Mouse (Mus musculus): ENCODE data around the gene Gm21762. TPM values are rescaled to one million over a fixed set of nuclear protein-coding genes. Genes with fewer than 3 reads are reported as not detected.

Gm21762 gene
- not detected for total RNA-seq (2023)

GRCm38 (mm10) chr13:120215847-120216246 is at the start of gene Gm21762:
Gene Gm21762, minus strand, starts transcription at chr13:120215947.

GRCm38 (mm10) chr13:120262870-120263269 is 47.1 kb upstream of the Gm21762 start, which contains the start of gene AF067061:
Gene AF067061, plus strand, starts transcription at chr13:120263114.

GRCm38 (mm10) chr13:120238811-120239210 is 23.1 kb upstream of the Gm21762 start, which contains the start of gene Gm21731:
Gene Gm21731, plus strand, starts transcription at chr13:120239111.

GRCm38 (mm10) chr13:120172133-120172532 is 43.6 kb downstream of the Gm21762 start, which contains the start of gene Gm21818:
Gene Gm21818, plus strand, starts transcription at chr13:120172433.

Other genes starting within 250 kb of the Gm21762 start
- gene Gm36079, start 188.9 kb downstream of the Gm21762 start, total RNA-seq (2023), result not detected
- not detected for gene Gm21188, start 163.8 kb downstream of the Gm21762 start, total RNA-seq (2023)
- not detected for gene Gm20767, start 75.7 kb downstream of the Gm21762 start, total RNA-seq (2023)
- not detected for gene Gm21818, start 43.5 kb downstream of the Gm21762 start, total RNA-seq (2023)
- not detected for gene Gm21731, start 23.2 kb upstream of the Gm21762 start, total RNA-seq (2023)
- not detected for gene AF067061, start 47.2 kb upstream of the Gm21762 start, total RNA-seq (2023)
- gene BC147527, start 84.4 kb upstream of the Gm21762 start, total RNA-seq (2023), result 7.1 TPM
- not detected for gene Tcstv3, start 100.9 kb upstream of the Gm21762 start, total RNA-seq (2023)